Mouse (Mus musculus) embryo, embryonic 11 days (tissue): ENCODE results near the gene Cemip.
A peak's percentile ranks its signal among the peaks of the same experiment; 100 is the strongest.

Experiments
- DNase-seq: peaks from one replicate; pipeline ENCODE4 v3.0.0-alpha.2; 2015

The Cemip gene

GRCm38 (mm10) chr7:83889383-83889782, 196.9 kb downstream of the Cemip start:
- DNase-seq = no peak

DNA sequence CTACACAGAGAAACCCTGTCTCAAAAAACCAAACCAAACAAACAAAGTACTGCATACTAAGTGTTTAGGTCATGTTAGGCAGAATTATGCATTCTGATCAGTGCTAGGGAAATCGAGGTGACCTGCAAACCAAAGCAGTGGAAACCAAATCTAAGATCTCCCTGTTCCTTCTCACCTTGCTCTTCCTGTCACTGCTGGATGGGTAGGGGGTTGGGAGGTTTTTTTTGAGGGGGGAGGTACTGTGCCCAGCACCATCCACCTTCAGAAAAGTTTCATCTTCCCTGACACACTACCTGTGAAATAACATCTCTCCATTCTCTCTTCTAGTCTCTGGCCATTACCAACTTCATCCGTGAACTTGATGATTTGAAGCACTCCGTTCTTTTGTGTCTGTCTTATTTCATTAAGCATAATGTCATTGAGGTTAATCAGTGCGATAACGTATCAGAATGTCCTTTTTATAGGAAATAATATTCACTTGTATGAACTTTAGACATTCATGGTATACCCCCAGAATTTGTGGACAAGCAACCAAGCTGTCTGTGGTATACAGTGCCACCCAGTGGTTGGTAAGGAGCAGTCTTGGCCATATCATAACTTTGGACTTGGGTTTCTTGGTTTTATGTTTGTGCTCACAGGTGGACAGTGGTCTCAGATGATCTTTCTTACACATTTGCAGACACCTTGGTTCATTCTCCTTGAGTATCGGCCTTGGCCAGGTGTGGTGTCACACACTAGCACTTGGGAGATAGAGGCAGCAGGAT, 199.8 kb downstream of the Cemip start:
- DNase-seq = no peak

GRCm38 (mm10) chr7:83885835-83886234, 200.5 kb downstream of the Cemip start:
- no peak for DNase-seq

- DNase-seq = no peak
Measured at GRCm38 (mm10) chr7:83884921-83885532, 201.3 kb downstream of the Cemip start.

- peak; percentile 95 for DNase-seq
Measured at GRCm38 (mm10) chr7:83884021-83884658, 202.2 kb downstream of the Cemip start, which contains the start of the genes Tlnrd1 and Mesd. TSS of gene Tlnrd1 (minus strand) at chr7:83884305. TSS of gene Mesd (plus strand) at chr7:83884466.

- DNase-seq = peak; percentile 87
Measured at GRCm38 (mm10) chr7:83883276-83884020, 202.9 kb downstream of the Cemip start.
